Mouse (Mus musculus): Measurements from ENCODE around the gene Sema4d.
"Not testable (repeated sequence)": the region's sequence is repeated elsewhere in the genome, so short reads cannot be mapped to it uniquely, and the experiment has no call there.

The Sema4d gene

DNA sequence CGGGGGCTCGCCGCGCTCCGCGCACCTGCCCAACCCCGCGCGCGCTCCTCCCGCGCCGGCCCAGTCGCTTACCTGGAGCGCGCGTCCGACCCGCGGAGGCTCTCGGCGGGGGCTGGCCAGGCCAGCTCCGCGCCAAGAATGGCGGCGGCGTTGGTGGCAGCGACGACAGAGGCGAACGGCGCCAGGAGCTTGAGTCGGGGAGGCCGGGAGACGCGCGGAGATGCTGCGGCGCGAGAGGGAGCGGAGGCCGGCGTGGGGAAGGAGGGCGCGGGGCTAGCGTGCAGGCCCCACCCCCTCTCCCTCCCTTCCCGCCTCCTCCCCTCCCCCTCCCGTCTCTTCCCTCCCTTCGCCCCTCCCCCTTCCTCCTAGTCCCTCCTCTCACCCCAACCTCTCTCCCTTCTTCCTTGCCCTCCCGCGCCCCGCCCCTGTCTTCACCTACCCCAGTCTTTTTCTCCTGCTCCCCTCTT lies at the start of gene Sema4d:
TSS of gene Sema4d (minus strand) at position 323 of the 467 bp plus-strand sequence.
- no peak for DNase-seq (ENCODE audit: low spot score)

DNA sequence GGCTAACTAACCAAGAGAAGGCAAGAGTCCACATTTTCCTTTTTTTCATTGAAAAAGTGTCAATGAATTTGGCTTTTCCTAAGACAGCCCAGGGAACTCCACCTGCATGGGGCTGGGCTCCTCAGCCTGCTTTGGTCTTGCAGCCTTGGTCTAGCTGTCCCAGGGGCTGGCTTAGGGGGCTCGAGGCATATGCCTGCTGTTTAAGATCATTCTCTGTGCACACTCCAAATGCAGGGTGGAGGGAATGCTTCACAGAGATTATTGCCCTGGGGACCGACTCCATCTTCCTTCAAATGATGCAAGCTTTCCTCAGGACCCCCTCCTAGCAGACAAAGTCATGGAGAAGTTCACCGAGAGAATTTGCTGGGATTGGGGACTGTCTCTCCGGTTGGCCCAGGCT lies 49.8 kb upstream of the Sema4d start:
- DNase-seq (ENCODE audit: low spot score) = no peak

DNA sequence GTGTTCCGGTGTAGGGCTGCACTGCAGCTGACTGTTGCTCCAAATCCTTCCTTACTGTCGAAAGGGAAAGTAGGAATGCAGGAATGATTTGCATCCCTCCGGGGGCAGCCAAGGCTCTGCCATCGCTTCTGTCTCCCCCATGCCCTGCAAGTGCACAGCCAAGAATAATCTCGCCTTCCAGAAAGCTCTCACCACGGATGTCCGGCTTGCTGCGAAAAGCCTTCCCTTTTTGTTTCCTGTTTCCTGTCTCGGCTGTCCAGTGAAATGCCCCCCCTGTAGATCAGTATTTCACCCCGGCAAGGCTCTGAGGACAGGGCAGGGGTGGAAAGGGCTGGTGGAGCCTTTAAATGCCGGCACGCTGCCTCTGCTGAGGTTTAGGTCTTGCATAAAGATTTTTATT lies 49.2 kb upstream of the Sema4d start:
- DNase-seq (ENCODE audit: low spot score) = no peak

DNA sequence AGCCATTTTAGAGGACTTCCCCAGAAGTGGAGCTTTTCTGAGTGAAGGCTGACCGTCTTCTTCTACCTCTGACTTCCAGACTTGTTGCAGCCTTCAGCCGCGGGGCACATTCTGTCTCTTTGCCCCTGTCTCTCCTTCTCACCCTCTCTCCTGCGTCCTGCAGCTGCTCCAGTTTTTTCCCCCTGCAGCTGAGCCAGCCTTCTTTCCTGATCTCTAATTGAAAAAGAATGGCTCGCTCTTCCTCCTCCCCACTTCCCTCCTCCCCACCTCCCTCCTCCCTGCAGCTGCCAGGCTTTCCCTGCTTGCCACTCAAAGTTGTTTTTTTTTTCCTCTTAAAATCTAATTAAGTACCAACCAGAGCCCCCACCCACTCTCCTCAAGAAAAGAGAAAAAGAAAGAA lies 48.6 kb upstream of the Sema4d start:
- no peak for DNase-seq (ENCODE audit: low spot score)

- no peak for DNase-seq (ENCODE audit: low spot score)
Measured at GRCm38 (mm10) chr13:51841541-51842115, 48.1 kb upstream of the Sema4d start.

GRCm38 (mm10) chr13:51840702-51841101 lies 47.2 kb upstream of the Sema4d start:
- DNase-seq (ENCODE audit: low spot score) = no peak

GRCm38 (mm10) chr13:51839250-51840026 lies 45.9 kb upstream of the Sema4d start:
- DNase-seq (ENCODE audit: low spot score) = no peak

GRCm38 (mm10) chr13:51837402-51837801 lies 43.9 kb upstream of the Sema4d start:
- DNase-seq (ENCODE audit: low spot score) = no peak

- DNase-seq (ENCODE audit: low spot score) = not testable (repeated sequence)
Measured at GRCm38 (mm10) chr13:51835208-51835607, 41.7 kb upstream of the Sema4d start.

- DNase-seq (ENCODE audit: low spot score) = no peak
Measured at GRCm38 (mm10) chr13:51834520-51834919, 41.0 kb upstream of the Sema4d start.

- DNase-seq (ENCODE audit: low spot score) = not testable (repeated sequence)
Measured at GRCm38 (mm10) chr13:51834024-51834423, 40.5 kb upstream of the Sema4d start.

- no peak for DNase-seq (ENCODE audit: low spot score)
Measured at GRCm38 (mm10) chr13:51833611-51834010, 40.1 kb upstream of the Sema4d start.

DNA sequence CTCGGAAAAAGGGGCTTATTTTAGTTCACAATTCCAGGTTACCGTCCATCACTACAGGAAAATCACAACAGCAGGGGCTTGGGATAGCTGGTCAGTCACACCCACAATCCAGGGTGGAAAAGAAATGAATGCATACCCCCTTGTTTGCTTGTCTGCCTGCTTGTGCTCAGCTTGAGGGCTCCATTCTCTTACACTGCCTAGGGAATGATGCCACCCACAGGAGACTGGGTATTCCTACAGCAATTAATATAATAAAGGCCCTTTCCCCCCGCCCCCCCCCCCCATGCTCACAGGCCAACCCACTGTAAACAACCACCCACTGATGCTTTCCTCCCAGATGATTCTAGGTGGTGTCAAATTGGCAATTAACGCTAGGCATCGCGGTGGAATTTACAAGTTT lies 38.9 kb upstream of the Sema4d start:
- no peak for DNase-seq (ENCODE audit: low spot score)

DNA sequence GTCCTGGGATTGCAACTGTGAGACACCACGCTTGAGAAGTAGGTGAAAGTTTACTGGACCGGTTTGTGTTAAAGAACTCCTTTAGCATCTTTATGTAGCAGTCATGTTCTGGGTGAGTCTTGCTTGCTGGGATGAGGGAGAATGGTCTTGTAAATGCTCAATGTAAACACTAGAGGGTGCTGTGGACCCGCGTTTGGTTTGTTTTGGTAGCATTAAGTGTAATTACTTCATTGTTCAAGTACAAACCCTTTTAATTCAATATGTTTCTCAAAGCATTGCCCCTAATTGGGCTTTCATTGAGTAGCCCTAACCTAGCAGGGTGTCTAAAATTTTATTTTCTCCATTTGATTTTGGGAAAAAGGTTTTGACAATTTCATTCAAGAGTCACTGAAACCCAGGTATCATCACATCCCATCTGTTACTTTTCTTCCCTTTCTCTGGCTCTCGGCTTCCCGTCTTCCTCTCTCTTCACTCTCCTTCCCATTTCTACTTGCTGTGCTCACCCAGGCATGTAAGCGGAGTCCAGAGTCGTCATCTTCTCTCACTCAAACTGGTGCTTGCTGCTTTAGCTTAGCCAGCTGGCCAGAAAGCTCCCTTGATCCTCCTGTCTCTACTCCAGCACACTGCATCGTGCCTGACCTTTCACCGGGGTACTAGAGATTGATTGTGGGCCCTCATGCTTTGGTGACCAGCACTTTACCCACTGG lies 37.4 kb upstream of the Sema4d start:
- DNase-seq (ENCODE audit: low spot score) = no peak

GRCm38 (mm10) chr13:51823822-51824495 lies 30.4 kb upstream of the Sema4d start:
- no peak for DNase-seq (ENCODE audit: low spot score)

GRCm38 (mm10) chr13:51821988-51822387 lies 28.4 kb upstream of the Sema4d start:
- DNase-seq (ENCODE audit: low spot score) = no peak

- DNase-seq (ENCODE audit: low spot score) = no peak
Measured at GRCm38 (mm10) chr13:51819351-51819750, 25.8 kb upstream of the Sema4d start.

- no peak for DNase-seq (ENCODE audit: low spot score)
Measured at GRCm38 (mm10) chr13:51818944-51819326, 25.4 kb upstream of the Sema4d start.

DNA sequence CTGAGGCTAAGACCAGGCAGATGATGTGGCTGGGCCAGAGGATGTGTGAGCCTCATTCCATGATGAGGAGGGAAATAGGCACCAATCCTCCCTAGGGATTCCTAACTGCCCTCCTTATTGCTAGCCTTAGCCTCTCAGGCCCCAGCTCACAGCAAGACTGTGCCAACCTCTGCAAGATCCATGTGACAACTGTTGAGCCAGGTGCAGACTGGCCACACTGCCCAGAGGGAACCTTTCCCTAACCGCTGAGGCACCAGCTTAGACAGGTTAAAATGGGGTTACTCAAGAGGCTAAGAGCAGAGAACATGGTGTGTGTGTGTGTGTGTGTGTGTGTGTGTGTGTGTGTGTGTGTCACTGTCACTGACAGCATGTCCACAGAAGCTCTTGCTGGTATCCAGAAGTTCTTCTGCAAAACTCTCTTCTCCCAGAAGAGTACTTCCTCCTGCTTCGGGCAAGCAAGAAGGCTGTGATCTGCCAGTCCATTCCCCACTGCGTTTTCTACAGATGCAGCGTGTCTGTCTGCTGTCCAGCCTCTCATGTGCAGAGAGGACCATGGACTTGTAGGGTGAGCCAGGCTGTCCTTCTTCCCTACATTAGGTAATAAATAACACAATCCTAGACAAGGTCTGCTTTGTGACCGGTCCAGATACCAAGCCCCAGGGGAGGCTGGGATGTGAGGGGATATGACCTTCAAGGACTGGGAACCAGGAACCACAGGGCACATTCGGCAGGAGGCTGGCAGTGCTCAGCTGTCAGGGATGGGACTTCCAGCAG lies 24.8 kb upstream of the Sema4d start:
- no peak for DNase-seq (ENCODE audit: low spot score)

- DNase-seq (ENCODE audit: low spot score) = no peak
Measured at GRCm38 (mm10) chr13:51816559-51817041, 23.1 kb upstream of the Sema4d start.

- no peak for DNase-seq (ENCODE audit: low spot score)
Measured at GRCm38 (mm10) chr13:51815865-51816504, 22.4 kb upstream of the Sema4d start.

Measured in layer of hippocampus, adult 9-10 months (tissue).